Mouse (Mus musculus): ENCODE measurements at regions not wholly inside any gene's neighbourhood (a gene's known extent, or its start where the extent isn't known, plus 50 kb on each side); places are given as distances from the start of the nearest gene placed in this dataset.

DNA sequence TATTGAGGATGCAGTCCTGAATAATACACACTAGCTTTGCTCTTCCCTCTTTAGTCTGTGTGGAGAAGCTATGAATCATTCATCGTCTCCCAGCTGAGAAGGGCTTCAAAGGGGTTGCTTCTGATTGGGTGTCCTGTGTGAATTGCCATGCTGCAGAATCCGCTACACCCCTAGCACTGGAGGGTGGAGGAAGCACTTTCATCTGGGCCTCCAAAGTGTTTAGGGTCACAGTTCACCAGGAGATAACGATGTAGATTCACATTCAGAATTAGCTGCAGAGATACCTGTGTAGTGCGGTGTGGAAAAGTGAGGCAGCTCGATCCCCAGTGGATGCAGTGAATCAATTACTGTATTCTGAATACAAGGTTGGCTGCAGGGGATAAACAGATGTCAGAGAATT lies 301.2 kb upstream of the Ednrb start:
- no peak for TF ChIP-seq CTCF (IDR thresholded peaks at IDR 0.05; ENCODE audit: borderline replicate concordance, control insufficient read depth, extremely low read depth, insufficient read depth, low read length, poor library complexity)
- no peak for TF ChIP-seq POLR2A (IDR thresholded peaks at IDR 0.05; ENCODE audit: control insufficient read depth, extremely low read depth, insufficient read depth, low read length, poor library complexity)
